Mouse (Mus musculus): ENCODE results near the gene Pepd. TPM values are rescaled to one million over a fixed set of nuclear protein-coding genes. Genes with fewer than 3 reads are reported as not detected.
A peak's percentile ranks its signal among the peaks of the same experiment; 100 is the strongest.

Pepd gene
- polyA plus RNA-seq, 1 experiment from 2014 or later, result 76.1 TPM

GRCm38 (mm10) chr7:35041286-35042208, 129.4 kb downstream of the Pepd start:
- H3K27me3 ChIP-seq (ENCODE audit: insufficient read depth, poor library complexity, severe bottlenecking), result no peaks in the 10 kb centered on the region
- H3K4me1 ChIP-seq (replicated peaks), result peaks cover under 1% of the 10 kb centered on the region; the same call in 1 of the 2 replicates
- DNase-seq (ENCODE audit: low spot score), result no peak
- no peaks in the 10 kb centered on the region for H3K9me3 ChIP-seq
- WGBS, result 88% methylated on average over 2 of the region's 2 CpGs
- H3K27ac ChIP-seq, result no peak overlapping the region
- peaks cover 88% of the 10 kb centered on the region for H3K36me3 ChIP-seq
- H3K4me3 ChIP-seq, result no peak overlapping the region

- H3K4me1 ChIP-seq (replicated peaks), result no peaks in the 10 kb centered on the region; the same call in 1 of the 2 replicates
- no peak overlapping the region for H3K4me3 ChIP-seq
- no peak for DNase-seq (ENCODE audit: low spot score)
- H3K9me3 ChIP-seq, result no peaks in the 10 kb centered on the region
- H3K36me3 ChIP-seq, result peaks cover 94% of the 10 kb centered on the region
- H3K27me3 ChIP-seq (ENCODE audit: insufficient read depth, poor library complexity, severe bottlenecking), result no peaks in the 10 kb centered on the region
- no peak overlapping the region for H3K27ac ChIP-seq
These were observed 130.0 kb downstream of the Pepd start for GRCm38 (mm10) chr7:35042209-35042554.

- Histone ChIP-seq H3K27ac (no peak overlapping the region), H3K36me3 (peaks cover 94% of the 10 kb centered on the region), H3K9me3 (no peaks in the 10 kb centered on the region), H3K27me3 (ENCODE audit: insufficient read depth, poor library complexity, severe bottlenecking) (no peaks in the 10 kb centered on the region), H3K4me1 (replicated peaks) (no peaks in the 10 kb centered on the region; the same call in 1 of the 2 replicates), H3K4me3 (no peak overlapping the region)
- 64% methylated on average over 5 of the region's 5 CpGs for WGBS
- DNase-seq (ENCODE audit: low spot score), result peak; percentile 27
These were observed 130.6 kb downstream of the Pepd start for GRCm38 (mm10) chr7:35042759-35043217.

GRCm38 (mm10) chr7:35043266-35043817, 131.2 kb downstream of the Pepd start:
- no peak overlapping the region for H3K4me3 ChIP-seq
- 94% methylated on average over 10 of the region's 10 CpGs for WGBS
- no peak overlapping the region for H3K27ac ChIP-seq
- H3K27me3 ChIP-seq (ENCODE audit: insufficient read depth, poor library complexity, severe bottlenecking), result no peaks in the 10 kb centered on the region
- no peaks in the 10 kb centered on the region for H3K9me3 ChIP-seq
- H3K4me1 ChIP-seq (replicated peaks), result no peaks in the 10 kb centered on the region; the same call in 1 of the 2 replicates
- peaks cover 94% of the 10 kb centered on the region for H3K36me3 ChIP-seq
- DNase-seq (ENCODE audit: low spot score), result no peak

GRCm38 (mm10) chr7:35044719-35045118, 132.5 kb downstream of the Pepd start:
- no peaks in the 10 kb centered on the region for H3K27me3 ChIP-seq (ENCODE audit: insufficient read depth, poor library complexity, severe bottlenecking)
- 90% methylated on average over 2 of the region's 2 CpGs for WGBS
- peaks cover 96% of the 10 kb centered on the region for H3K36me3 ChIP-seq
- no peak overlapping the region for H3K27ac ChIP-seq
- H3K9me3 ChIP-seq, result no peaks in the 10 kb centered on the region
- no peak for DNase-seq (ENCODE audit: low spot score)
- H3K4me1 ChIP-seq (replicated peaks), result no peaks in the 10 kb centered on the region; the same call in 1 of the 2 replicates
- H3K4me3 ChIP-seq, result no peak overlapping the region

- WGBS, result 93% methylated on average over 4 of the region's 4 CpGs
- Histone ChIP-seq H3K4me1 (replicated peaks) (no peaks in the 10 kb centered on the region; the same call in 1 of the 2 replicates), H3K27ac (no peak overlapping the region), H3K4me3 (no peak overlapping the region), H3K9me3 (no peaks in the 10 kb centered on the region), H3K36me3 (peaks cover 97% of the 10 kb centered on the region), H3K27me3 (ENCODE audit: insufficient read depth, poor library complexity, severe bottlenecking) (no peaks in the 10 kb centered on the region)
- DNase-seq (ENCODE audit: low spot score), result no peak
These were observed 133.9 kb downstream of the Pepd start for GRCm38 (mm10) chr7:35046091-35046490.

GRCm38 (mm10) chr7:35050540-35050939, 138.4 kb downstream of the Pepd start:
- no peak for DNase-seq (ENCODE audit: low spot score)
- Histone ChIP-seq H3K9me3 (no peaks in the 10 kb centered on the region), H3K4me3 (no peak overlapping the region), H3K27me3 (ENCODE audit: insufficient read depth, poor library complexity, severe bottlenecking) (no peaks in the 10 kb centered on the region), H3K36me3 (peaks cover 60% of the 10 kb centered on the region), H3K4me1 (replicated peaks) (peaks cover 18% of the 10 kb centered on the region), H3K27ac (no peak overlapping the region)
- WGBS, result 93% methylated on average over 12 of the region's 12 CpGs

GRCm38 (mm10) chr7:35053161-35053560, 141.0 kb downstream of the Pepd start:
- DNase-seq (ENCODE audit: low spot score), result no peak
- WGBS, result 93% methylated on average over 3 of the region's 3 CpGs
- H3K9me3 ChIP-seq, result no peaks in the 10 kb centered on the region
- H3K27me3 ChIP-seq (ENCODE audit: insufficient read depth, poor library complexity, severe bottlenecking), result no peaks in the 10 kb centered on the region
- no peak overlapping the region for H3K4me3 ChIP-seq
- H3K4me1 ChIP-seq (replicated peaks), result peaks cover 27% of the 10 kb centered on the region
- peaks cover 34% of the 10 kb centered on the region for H3K36me3 ChIP-seq
- H3K27ac ChIP-seq, result no peak overlapping the region

- H3K27me3 ChIP-seq (ENCODE audit: insufficient read depth, poor library complexity, severe bottlenecking), result no peaks in the 10 kb centered on the region
- peaks cover 27% of the 10 kb centered on the region for H3K4me1 ChIP-seq (replicated peaks)
- H3K4me3 ChIP-seq, result no peak overlapping the region
- H3K9me3 ChIP-seq, result no peaks in the 10 kb centered on the region
- no peak for DNase-seq (ENCODE audit: low spot score)
- H3K36me3 ChIP-seq, result peaks cover 25% of the 10 kb centered on the region
- 92% methylated on average over 1 of the region's 1 CpGs for WGBS
- H3K27ac ChIP-seq, result no peak overlapping the region
These were observed 142.1 kb downstream of the Pepd start for GRCm38 (mm10) chr7:35054286-35054685.

- Histone ChIP-seq H3K4me3 (peak overlapping the region; percentile 96), H3K4me1 (replicated peaks) (peaks cover 27% of the 10 kb centered on the region), H3K27ac (peak overlapping the region; percentile 97), H3K36me3 (peaks cover 17% of the 10 kb centered on the region), H3K9me3 (no peaks in the 10 kb centered on the region), H3K27me3 (ENCODE audit: insufficient read depth, poor library complexity, severe bottlenecking) (no peaks in the 10 kb centered on the region)
- DNase-seq (ENCODE audit: low spot score), result no peak
- WGBS, result 75% methylated on average over 2 of the region's 2 CpGs
These were observed 142.9 kb downstream of the Pepd start for GRCm38 (mm10) chr7:35054977-35055618.

- Histone ChIP-seq H3K4me3 (peak overlapping the region; percentile 96), H3K27me3 (ENCODE audit: insufficient read depth, poor library complexity, severe bottlenecking) (no peaks in the 10 kb centered on the region), H3K9me3 (no peaks in the 10 kb centered on the region), H3K27ac (peak overlapping the region; percentile 97), H3K36me3 (peaks cover 9% of the 10 kb centered on the region), H3K4me1 (replicated peaks) (peaks cover 27% of the 10 kb centered on the region)
- under 1% methylated on average over 75 of the region's 77 CpGs for WGBS
- peak; percentile 63 for DNase-seq (ENCODE audit: low spot score)
These were observed 143.6 kb downstream of the Pepd start for GRCm38 (mm10) chr7:35055619-35056435.

GRCm38 (mm10) chr7:35056436-35056864, 144.3 kb downstream of the Pepd start, which contains the start of gene Cebpg:
TSS of gene Cebpg (minus strand) at chr7:35056573.
- H3K27me3 ChIP-seq (ENCODE audit: insufficient read depth, poor library complexity, severe bottlenecking), result no peaks in the 10 kb centered on the region
- H3K4me1 ChIP-seq (replicated peaks), result peaks cover 27% of the 10 kb centered on the region
- peak; percentile 95 for DNase-seq (ENCODE audit: low spot score)
- peak within 1 kb of the TSS; percentile 96 for H3K4me3 ChIP-seq
- under 1% methylated on average over 53 of the region's 53 CpGs for WGBS
- 0 out of 2 replicates have a peak, but pooled peaks cover 4% of the 10 kb centered on the region for H3K36me3 ChIP-seq
- H3K9me3 ChIP-seq, result no peaks in the 10 kb centered on the region
- peak within 1 kb of the TSS; percentile 97 for H3K27ac ChIP-seq
